Mouse (Mus musculus) cortical plate, adult 2 months (tissue): ENCODE data around the gene Ptafr. TPM values are rescaled to one million over a fixed set of nuclear protein-coding genes. Genes with fewer than 3 reads are reported as not detected.
"Not testable (repeated sequence)": the region's sequence is repeated elsewhere in the genome, so short reads cannot be mapped to it uniquely, and the experiment has no call there.

ENCODE experiments used
- H3K27ac ChIP-seq: fragments of 200-500 bp; 2 replicates; pipeline ENCODE4 v1.5.1; 2012; ENCODE audit warnings: low read length, control low read depth, inconsistent platforms; ENCODE audit not compliant: insufficient read depth
- H3K4me1 ChIP-seq: fragments of 200-500 bp; 2 replicates; pipeline ENCODE4 v1.6.1; 2011; ENCODE audit warnings: low read length; ENCODE audit not compliant: control insufficient read depth, insufficient read depth
- H3K4me3 ChIP-seq: fragments of 200-500 bp; 2 replicates; pipeline ENCODE4 v1.5.1; 2011; ENCODE audit warnings: mild to moderate bottlenecking, low read length, control low read depth; ENCODE audit not compliant: insufficient read depth
- CTCF ChIP-seq: fragments of 200-500 bp; IDR thresholded peaks from 2 replicates; pipeline ENCODE4 v1.5.1; 2011; ENCODE audit warnings: mild to moderate bottlenecking, control low read depth, low read length; ENCODE audit not compliant: insufficient read depth; ENCODE audit errors: extremely low read depth
- POLR2A ChIP-seq: fragments of 200-500 bp; IDR thresholded peaks from 2 replicates; pipeline ENCODE4 v1.6.1; 2011; ENCODE audit warnings: mild to moderate bottlenecking, low read length, control low read depth; ENCODE audit not compliant: insufficient read depth; ENCODE audit errors: extremely low read depth
- polyA plus RNA-seq: library from polyadenylated mRNA; depleted of rRNA; stranded (reverse); fragments of >200 nt; gene quantifications from 2 replicates; pipeline ENCODE4 v1.2.3, GENCODE M21; 2012

Ptafr gene
- polyA plus RNA-seq, 1 experiment: 1.5 TPM

DNA sequence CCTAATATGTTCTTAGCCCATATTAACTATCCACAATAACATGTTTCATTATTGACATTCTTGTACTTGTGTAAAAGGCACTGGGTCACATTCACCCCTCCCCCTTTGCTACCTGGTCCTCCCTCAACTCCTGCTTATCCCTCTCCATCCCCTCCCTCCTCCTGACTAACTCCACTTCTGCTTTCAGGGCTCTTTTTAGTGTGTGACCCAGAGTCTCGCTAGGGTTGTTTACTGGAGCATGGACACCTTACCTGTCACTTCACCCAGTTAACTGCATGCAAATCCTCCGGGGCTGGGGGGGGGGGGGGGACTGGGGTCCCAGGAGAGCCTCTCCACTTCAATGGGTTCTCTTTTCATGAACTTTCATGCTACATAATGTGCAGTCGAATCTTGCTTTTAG lies 19.9 kb downstream of the Ptafr start:
- Histone ChIP-seq H3K27ac (no peak overlapping the region), H3K4me1 (no peaks in the 10 kb centered on the region), H3K4me3 (no peak overlapping the region)
- TF ChIP-seq POLR2A (no peak), CTCF (no peak)

DNA sequence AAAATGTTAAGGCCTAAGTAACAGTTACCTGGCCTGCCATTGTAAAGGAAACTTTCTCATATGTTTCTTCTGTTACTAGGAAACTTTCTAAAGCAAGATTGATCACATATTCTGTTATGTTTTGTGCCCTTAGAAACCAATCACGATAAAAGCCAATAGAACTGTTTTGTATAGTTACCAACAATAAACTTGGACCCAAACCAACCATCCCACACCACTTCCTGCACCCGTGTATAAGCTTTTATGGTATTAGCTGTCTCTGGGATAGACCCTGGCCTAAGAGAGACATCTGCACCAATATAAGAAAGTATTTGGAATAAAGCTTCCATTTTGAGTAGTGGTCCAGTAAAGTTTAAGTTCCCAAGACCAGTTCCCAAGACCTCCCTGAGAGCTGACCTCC lies 21.1 kb downstream of the Ptafr start:
- Histone ChIP-seq H3K27ac (no peak overlapping the region), H3K4me3 (no peak overlapping the region), H3K4me1 (no peaks in the 10 kb centered on the region)
- TF ChIP-seq POLR2A: no peak
- no peak for TF ChIP-seq CTCF

DNA sequence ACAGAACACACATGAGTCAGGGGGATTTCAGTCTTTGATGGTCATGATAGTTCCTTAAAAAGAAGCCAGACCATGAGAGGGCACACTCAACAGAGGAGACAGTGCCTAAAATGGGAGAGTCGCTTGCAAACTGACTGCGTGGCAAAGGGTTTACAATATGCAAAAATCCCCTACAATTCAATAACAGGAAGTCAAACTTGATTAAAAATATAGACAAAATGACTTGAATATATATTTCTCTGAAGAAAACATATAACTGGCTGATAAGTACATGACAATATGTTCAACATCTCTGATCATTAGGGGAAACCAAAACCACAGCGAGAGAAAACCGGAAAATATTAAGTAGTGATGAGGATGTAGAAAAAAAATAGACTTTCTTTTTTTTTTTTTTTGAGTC lies 22.4 kb downstream of the Ptafr start:
- no peak for TF ChIP-seq CTCF
- no peak for TF ChIP-seq POLR2A
- H3K4me1 ChIP-seq: no peaks in the 10 kb centered on the region
- no peak overlapping the region for H3K27ac ChIP-seq

DNA sequence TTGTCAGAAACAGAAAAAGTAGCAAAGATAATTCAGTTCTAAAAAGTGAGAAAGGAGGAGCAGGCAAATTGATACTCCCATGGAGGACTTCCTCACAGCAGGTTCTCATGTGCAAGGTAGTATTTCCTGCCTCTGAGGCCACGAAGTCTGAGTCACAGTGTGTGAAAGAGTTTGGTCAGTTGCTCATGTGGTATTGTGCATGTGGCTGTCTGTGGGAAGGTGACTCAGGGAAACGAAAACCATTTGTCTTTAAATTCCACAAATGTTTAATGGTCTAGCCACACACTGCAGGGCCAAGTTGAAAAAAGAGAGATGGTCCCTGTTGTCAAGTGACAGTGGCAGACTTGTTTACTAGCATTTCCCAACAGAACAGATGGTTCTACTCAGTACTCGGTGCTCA lies 24.6 kb downstream of the Ptafr start:
- TF ChIP-seq POLR2A (no peak), CTCF (no peak)
- Histone ChIP-seq H3K4me1 (no peaks in the 10 kb centered on the region), H3K4me3 (no peak overlapping the region), H3K27ac (no peak overlapping the region)

More for the DNA sequence above, 22.4 kb downstream of the Ptafr start:
- no peak overlapping the region for H3K4me3 ChIP-seq

DNA sequence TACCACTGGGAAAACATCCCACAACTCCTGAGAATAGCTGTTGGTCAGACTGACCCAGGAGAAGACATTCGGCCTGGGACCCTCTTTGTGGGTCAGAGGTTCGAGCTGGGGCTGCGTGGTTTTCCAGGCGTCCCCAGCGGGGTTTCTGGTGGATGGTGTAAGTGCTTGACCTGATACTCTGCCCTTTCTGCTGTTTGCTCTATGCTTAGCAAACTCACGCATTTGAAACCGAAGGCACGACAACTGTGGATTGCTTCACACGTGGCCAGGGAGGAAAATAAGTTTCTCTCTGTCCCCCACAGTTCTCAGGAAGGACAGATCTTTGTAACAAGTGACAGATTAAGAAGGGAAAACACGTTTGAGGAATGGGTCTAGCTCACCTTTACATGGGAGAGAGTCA lies 26.8 kb downstream of the Ptafr start:
- Histone ChIP-seq H3K4me1 (no peaks in the 10 kb centered on the region), H3K27ac (no peak overlapping the region), H3K4me3 (no peak overlapping the region)
- TF ChIP-seq CTCF (no peak), POLR2A (no peak)

DNA sequence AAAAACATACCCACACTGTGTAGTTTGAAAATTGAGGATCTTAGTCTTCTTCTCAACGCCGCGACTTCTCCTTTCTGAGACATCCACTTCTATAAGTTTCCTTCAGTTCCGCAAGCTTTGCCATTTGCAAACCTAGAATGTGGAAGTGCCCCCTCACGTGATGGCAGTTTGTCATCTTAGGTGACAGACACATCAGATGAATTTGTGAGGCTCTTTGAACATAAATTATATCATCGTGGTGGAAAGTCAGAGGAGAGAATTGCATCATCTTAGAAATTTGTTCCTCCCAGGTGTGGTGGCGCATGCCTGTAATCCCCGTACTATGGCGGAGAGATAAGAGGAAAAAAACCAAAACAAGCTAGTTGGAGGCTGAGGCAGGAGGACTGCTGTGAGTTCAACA lies 29.1 kb downstream of the Ptafr start:
- Histone ChIP-seq H3K27ac (no peak overlapping the region), H3K4me1 (no peaks in the 10 kb centered on the region), H3K4me3 (no peak overlapping the region)
- TF ChIP-seq POLR2A: no peak
- TF ChIP-seq CTCF: no peak

DNA sequence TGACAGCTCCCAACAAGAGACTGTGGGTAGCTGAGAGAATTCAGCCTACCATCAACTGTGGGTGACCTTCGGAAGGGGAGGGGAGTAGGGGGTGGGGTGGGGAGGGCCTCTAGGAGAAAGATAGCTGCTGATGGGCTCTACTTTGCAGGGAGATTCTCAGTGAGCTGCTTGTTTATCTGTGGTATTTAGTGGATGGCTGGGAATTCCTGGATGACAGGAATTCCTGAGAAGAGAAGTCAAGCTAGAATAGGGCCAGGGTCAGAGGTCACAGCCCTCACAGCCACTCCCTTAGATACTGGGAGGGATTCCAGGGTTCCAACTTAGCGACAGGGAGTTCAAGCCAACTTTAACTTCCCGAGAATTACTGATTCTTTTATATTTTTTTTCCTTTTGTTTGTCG lies 30.3 kb downstream of the Ptafr start:
- Histone ChIP-seq H3K4me3 (no peak overlapping the region), H3K27ac (no peak overlapping the region), H3K4me1 (no peaks in the 10 kb centered on the region)
- TF ChIP-seq CTCF (no peak), POLR2A (no peak)

DNA sequence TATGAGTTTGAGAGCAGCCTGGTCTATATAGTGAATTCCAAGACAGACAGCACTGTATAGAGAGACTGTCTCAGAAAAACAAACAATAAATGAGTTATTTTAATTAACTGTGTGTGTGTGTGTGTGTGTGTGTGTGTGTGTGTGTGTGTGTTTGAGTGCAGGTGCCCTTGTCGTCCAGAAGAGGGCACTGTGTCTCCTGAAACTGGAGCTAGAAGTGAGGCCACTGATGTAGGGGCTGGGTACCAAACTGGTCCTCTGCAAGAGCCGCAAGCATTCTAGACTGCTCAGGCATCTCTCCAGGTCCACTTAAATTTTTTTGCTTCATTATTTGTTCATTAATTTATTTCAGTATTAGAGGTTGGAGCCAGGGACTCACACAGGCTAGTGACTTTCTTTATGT lies 35.0 kb downstream of the Ptafr start:
- Histone ChIP-seq H3K4me1 (no peaks in the 10 kb centered on the region), H3K27ac (no peak overlapping the region), H3K4me3 (no peak overlapping the region)
- TF ChIP-seq CTCF (no peak), POLR2A (no peak)

DNA sequence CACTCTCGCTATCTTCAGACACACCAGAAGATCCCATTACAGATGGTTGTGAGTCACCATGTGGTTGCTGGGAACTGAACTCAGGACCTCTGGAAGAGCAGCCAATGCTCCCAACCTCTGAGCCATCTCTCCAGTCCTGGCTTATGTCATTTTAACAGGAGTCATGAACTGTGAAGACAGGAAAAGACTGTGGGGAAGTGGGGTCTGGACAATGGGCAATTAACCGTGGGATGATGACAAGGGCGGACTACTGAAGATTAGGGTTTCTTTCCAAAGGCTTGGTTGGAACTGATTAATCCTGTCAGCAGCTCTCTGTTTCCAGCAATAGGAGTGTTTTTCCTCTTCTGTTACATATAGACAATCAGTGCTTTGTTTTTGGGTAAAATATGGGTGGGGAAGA lies 35.9 kb downstream of the Ptafr start:
- Histone ChIP-seq H3K4me3 (no peak overlapping the region), H3K27ac (no peak overlapping the region), H3K4me1 (no peaks in the 10 kb centered on the region)
- no peak for TF ChIP-seq POLR2A
- no peak for TF ChIP-seq CTCF

DNA sequence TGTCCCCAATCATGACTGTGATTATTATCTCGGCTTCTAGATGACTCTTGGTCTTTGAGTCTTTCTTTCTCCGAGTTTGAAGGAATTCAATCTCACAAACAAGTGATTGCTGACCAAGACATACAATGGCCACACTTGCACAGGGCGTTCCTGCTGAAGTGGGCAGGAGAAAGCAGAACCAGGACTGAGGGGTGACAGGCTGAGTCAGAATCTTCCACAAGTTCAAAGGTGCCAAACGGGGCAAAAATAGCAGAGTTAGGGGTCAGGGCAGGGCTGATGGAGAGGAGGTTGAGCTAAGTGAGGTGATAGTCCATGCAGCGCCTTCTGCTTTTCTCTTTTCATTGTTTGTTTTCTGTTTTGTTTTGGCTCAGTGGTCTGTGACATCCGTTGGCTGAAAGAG lies 36.6 kb downstream of the Ptafr start:
- TF ChIP-seq CTCF (no peak), POLR2A (no peak)
- Histone ChIP-seq H3K4me3 (no peak overlapping the region), H3K27ac (no peak overlapping the region), H3K4me1 (no peaks in the 10 kb centered on the region)

DNA sequence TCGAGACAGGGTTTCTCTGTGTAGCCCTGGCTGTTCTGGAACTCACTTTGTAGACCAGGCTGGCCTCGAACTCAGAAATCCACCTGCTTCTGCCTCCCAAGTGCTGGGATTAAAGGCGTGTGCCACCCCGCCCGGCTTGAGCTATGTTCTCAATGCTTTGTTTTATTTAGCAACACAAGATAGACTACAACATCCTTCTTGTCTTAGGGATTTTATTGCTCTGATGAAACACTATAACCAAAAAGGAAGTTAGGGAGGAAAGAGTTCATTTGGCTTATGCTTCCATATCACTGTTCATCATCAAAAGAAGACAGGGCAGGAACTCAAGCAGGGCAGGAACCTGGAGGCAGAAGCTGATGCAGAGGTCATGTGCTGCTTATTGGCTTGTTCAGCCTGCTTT lies 37.4 kb downstream of the Ptafr start:
- not testable (repeated sequence) for H3K4me1 ChIP-seq, H3K4me3 ChIP-seq, H3K27ac ChIP-seq
